Mouse (Mus musculus): ENCODE measurements at regions not wholly inside any gene's neighbourhood (a gene's known extent, or its start where the extent isn't known, plus 50 kb on each side); places are given as distances from the start of the nearest gene placed in this dataset.
"Not testable (repeated sequence)": the region's sequence is repeated elsewhere in the genome, so short reads cannot be mapped to it uniquely, and the experiment has no call there.

DNA sequence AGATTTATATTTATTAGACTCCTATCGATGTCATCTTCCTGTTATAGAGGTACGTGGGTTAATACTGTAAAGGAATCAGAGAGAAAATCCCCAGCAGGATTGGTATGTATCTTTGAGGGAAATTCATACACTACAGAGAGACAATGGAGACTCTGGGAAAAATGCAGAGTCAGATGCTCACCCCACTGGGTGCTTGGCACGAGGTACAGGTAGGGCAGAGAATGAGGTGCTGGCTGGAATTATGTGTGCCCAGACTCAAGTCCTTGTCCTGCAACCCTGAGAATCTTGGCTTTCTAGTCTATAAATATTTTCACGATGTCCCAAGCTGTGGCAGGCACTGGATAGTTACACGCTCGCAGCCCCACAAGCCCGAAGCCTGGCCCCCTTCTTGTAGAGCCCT lies 57.8 kb upstream of the Cry1 start:
- no peak for DNase-seq

DNA sequence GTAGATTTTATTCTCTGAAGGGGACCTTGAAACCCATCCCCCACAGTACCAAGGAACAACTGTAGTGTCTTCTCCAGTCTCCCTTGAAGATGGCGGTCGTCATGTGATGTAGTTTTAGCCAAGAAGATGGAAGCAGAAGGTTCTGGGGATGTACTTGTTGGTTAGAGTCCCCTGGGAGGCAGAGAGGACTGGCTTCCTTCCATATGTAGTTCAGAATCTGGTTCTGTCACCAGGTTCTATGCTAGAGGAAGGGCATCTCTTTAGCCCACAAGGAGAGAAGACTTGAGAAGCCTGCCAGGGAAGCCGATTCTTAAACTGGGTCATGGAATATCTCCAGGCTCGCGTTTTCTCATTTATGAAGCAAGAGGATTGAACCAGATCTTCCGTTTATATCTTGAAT lies 58.7 kb upstream of the Cry1 start:
- DNase-seq, result no peak

DNA sequence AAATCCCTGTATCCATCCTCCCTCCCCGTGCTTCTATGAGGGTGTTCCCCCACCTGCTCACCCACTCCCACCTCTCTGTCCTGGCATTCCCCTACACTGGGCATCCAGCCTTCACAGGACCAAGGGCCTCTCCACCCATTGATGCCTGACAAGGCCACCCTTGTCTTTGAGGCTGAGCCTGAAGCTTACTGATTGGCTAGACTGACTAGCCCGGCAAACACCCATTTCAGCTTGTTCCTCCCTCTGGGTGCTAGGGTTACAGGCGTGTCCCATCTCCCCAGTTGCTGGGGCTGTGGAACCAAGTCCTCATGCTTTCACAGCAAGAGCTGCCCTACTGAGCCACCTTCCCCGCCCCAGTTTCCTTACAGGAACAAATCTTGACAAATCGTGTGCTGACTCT lies 80.9 kb upstream of the Cry1 start:
- DNase-seq, result no peak

DNA sequence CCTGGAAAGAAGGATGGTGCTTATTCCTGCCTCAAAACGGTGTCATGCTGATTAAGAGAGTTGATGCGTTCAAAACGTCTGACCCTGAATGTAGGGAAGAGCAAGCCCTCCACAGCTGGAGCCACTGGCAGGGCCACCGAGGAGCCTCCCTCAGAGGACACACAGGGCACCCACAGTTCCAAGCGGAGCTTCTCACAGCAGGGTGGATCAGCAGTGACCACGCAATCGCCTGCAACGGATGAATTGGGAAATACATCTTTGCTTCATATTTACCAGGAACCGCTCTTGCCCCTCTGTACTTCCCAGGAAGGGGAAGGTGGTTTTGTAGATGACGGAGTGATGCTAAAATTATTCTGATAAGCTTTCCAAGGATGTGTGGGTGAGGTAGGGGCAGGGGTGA lies 81.3 kb upstream of the Cry1 start:
- no peak for DNase-seq

DNA sequence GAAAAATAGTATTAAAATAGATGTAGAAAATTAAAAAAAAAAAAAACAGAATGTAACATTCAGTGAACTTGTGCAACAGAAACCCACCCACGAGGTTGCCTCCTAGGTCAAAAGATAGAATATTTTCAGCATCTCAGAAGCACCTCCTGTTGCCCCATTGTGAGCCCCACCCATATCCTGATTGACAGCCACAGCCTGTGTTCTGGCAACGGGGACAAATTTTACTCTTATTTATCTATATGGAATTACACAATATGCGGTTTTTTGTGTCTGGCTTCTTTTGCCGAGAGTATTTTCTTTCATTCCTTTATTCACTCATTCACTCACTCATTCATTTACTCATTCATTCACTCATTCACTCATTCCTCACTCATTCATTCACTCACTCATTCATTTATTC lies 81.9 kb upstream of the Cry1 start:
- DNase-seq, result no peak

DNA sequence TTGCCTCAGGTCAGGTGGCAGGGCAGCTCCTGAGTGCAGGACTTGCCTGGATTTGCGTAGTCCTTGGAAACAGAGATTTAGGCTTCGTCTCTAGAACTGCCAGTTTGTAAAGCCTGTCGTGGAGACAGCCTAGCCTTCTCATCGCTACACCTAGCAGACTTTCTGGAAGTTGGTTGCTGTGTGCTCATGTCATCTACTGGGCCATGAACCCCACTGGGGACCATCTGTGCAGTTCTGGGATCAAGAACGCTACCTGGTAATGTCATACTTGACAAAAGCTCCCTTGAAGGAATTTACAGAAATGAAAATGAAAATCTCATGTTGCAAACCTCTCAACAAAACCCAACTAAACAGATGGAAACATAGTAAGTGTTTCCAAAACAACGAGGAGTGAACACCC lies 85.3 kb upstream of the Cry1 start:
- no peak for DNase-seq

DNA sequence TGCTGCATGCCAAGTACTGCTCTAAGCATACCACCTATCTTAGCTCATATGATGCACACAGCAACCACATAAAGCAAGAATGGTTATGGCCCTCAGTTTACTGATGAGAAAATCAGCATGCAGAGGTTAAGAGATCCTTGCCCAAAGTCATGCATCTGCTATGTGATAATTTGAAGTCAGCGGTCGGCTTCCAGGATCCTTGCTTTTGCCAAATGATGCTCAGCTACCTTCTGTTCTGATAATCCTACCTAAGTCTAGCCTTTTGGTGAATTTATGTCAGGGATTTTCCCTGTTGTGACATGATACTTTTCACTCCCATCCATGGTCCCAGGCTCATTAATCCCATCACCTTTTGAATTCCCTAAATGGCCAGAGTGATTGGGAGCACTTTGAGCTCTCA lies 91.9 kb upstream of the Cry1 start:
- DNase-seq, result no peak

DNA sequence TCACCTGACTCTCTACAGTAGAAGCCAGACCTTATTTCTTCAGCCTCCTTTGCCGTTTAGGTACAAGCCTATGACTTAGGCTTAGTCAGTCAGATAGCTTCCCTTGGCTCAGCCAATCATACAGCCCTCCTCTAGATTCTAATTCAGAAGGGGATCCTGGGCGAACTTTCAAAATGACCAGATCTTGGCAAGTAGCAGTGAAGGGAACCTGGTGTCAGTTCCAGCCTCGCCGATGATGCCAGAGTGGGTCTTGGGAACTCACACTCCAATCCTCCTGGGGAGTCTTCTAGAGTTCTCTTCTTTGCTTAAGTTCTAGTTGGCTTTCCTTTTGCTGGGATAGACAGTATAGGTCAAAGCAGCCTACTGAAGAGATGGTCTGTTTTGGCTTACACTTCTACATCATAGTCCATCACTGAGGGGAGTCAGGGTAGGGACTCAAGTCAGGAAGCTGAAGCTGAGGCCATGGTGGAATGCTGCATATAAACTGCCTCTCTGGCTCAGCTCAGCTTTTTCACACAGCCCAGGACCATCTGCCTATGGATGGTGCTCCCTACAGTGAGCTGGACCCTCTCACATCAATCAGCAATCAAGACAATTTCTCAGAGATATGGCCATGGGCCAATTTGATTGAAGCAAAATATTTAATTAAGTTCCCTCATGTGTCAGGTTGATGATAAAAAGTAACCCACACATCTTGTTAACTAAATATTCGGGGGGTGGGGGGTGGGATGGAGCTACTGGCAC lies 94.7 kb upstream of the Btbd11 start:
- DNase-seq, result no peak

DNA sequence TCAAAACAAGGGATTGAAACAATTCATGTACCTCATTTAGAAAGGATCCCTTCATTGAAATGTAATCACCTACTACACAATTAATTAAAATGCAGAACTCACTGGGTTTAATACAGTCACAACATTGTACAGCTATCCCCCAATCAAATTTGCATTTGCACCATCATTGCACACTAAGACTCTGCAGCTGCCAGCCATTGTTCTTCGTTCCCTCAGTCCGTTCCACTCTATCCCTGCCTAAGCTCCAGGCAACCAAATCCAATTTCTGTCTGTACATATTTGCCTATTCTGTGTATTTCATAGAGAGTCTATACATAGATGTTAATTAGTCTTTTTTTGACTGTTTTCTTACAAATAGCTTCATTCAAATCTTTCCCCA lies 94.1 kb upstream of the Btbd11 start:
- no peak for DNase-seq

DNA sequence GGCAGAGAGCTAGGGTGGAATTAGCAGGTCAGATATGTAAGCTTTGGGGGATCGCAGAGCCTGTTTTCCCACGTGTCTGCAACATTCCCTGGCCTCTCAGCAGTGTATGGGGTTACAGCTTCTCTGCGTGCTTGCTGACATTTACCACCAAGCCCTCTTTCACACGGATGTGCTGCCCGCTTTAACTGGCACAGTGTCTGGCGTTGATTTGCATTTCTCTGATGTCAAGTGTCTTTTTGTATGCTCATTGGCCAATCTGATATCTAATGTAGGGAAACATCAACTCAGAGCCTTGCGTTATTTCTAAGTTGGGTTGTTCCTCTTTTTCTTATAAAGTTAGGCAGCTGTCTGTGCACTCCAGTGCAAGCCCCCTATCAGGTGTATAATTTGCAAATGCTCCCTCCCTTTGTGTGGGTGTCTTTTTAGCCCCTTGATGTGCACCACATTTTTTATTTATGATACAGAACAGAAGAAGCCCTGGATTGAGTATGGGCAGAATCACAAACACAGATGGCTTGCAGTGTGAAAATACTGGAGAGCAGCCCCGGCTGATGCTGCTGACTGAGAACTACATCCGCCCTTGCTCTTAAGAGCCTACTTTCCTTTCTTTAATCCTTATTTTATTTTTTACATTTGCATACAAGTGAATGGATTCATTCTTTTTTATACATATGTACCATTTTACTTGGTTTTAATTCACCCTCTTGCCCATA lies 93.4 kb upstream of the Btbd11 start:
- DNase-seq, result no peak

DNA sequence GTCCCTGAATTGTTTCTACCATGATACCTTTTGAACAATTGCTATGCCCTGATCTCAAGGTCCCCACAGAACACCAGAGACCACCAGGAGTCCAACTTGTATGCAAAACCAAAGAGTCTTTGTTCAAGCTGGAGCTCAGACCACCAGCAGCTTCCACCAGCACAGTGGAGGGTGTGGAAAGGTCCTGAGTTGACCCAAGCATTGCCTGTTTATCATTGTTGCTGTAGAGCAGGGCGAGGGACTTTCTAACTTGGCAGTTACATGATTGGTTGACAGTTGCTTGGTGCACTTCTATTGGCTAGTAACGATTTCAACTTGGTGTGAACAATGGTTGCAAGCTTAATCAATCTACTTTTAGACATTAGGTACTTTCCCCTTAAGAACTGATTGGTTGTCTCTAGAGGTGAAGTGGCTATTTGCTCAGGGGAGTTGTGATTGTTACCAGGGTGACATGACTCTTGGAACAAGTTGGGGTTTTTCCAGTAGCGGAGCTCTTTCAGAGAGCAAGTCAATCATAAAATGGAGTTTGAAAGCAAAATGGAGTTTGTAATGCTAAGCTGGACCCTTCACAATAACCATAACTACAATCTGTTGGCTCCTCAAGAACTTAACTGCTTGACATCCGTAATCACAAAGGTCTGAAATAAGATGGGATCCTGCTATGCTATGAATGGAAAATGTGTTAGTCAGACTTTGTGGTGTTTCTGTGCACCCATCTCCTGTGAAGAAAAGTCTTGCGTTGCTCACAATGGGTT lies 91.3 kb upstream of the Btbd11 start:
- no peak for DNase-seq

DNA sequence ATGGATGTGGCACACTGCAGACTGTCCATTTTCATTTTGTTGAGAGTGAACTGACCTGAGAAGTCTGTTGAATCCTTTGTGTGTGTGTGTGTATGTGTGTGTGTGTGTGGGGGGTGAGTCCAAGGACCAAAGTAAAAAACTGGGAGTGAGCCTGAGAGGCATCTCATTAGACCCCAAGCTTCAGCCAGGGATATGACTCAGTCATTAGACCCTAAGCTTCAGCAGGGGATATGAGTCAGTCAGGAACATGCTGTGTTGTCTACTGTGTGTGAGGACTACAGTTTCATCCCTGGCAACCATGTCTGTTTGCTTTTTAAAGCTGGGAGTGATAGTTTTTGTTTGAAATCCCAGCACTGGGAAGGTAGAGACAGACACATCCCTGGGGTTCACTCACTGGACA lies 74.8 kb upstream of the Btbd11 start:
- no peak for DNase-seq

DNA sequence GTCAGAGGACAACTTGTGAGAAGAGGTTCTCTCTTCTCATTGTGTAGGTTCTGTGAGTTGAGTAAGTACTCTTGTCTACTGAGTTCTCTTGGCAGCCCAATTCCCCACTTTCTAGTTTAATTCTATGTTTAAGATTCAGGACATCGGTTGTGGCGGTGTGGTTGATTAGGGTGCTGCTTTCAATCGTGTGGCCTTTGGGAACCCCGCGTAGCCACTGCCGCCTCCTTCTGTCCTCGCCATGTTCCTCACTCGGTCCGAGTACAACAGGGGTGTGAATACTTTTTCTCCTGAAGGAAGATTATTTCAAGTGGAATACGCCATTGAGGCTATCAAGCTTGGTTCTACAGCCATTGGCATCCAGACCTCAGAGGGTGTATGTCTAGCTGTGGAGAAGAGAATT lies 73.3 kb upstream of the Btbd11 start:
- DNase-seq, result not testable (repeated sequence)

DNA sequence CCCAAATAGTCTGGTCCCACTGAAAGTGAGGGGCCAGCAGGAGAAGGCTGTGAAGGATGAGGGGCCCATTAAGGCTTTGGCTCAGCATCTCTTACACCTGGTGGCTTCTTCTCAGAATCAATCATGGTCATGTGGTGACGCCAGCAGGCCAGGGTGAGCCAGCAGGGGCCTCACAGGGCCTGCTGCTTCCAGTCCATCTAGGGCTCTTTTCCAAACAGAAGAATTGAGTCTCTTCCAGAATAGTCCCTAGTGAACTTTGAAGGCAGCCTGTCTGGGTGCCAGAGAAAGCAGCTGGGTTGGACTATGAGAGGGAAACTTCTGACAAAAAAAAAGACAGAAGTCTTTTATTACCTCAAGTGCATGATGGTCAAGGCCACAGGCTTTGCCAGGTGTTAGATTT lies 65.6 kb upstream of the Btbd11 start:
- DNase-seq, result no peak

DNA sequence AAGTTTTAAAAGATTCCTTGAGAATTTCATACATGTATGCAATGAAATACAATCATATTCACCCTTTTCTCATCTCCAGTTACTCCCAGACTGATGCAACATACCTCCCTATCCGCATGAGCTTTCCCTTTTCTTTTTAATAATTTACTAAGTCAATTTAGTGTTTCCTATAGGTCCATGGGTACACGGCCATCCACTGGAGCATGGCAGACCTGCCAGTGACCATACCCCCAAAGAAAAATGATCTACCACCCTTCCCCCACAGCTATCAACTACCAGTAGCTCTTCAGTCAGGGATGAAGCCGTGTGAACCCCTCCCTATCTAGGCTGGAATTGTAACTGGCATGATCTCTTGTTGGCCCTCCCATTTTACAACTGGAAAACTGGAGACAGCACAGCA lies 64.3 kb upstream of the Btbd11 start:
- DNase-seq, result no peak

DNA sequence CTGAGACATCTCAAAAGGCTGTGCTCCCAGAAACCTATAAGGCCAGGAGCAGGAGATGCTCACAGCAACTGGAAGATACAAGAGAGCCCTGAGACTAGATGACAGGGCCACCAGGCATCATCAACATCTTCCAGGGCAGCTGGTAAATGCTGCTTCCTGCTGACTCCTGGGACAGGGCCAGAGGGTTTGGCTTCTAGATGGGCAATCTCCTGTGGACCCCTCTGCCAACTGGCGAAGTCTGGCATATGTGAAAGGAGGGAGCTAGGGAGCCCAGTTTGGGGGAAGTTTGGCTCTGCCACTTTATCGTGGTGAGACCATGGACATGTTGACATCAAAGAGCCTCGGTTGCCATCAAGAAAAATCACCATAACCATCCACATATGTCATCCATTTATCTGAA lies 57.2 kb upstream of the Btbd11 start:
- no peak for DNase-seq

DNA sequence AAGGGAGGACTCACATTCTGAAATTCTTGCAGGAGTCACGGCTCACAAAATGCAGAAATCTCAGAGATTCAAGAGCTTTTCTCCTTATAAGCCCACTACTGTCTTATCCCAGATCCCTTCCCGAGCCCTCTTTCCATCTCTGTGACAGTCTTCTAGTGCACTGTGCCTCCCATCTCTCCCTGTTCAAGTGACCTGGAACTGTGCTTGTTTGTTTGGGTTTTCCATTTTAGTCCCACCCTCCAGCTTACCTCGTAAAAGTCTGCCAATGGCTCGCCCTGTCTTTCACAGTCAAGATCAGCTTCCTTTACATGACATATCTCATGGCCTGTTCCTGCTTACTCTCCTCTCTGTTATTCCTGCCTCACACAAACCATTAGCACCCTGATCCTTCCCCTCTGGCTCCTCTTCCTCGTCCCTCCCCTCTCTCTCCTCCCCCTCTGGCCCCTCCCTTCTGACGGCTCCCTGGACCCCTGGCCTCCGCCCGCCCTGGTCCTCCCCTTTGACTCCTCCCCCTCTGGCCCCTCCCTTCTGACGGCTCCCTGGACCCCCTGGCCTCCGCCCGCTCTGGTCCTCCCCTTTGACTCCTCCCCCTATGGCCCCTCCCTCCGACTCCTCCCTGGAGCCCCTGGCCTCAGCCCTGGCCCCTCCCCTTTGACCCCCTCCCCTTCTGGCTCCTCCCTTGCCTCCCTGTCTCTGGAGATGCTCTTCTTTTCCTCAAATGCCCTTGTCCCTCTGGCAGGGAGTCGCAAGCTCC lies 55.5 kb upstream of the Btbd11 start:
- peak; percentile 15 for DNase-seq

All from kidney, adult 18-20 months (tissue).